Mouse (Mus musculus) testis, adult 2 months (tissue): ENCODE data around the gene Zbtb17. TPM values are rescaled to one million over a fixed set of nuclear protein-coding genes. Genes with fewer than 3 reads are reported as not detected.

Experiments used
- H3K27ac ChIP-seq: fragments of 200-500 bp; 2 replicates; pipeline ENCODE4 v1.5.1; 2012; ENCODE audit warnings: low read depth, low read length; ENCODE audit not compliant: control insufficient read depth, insufficient read depth
- H3K27me3 ChIP-seq: fragments of 200-500 bp; 2 replicates; pipeline ENCODE4 v1.6.1; 2012; ENCODE audit warnings: mild to moderate bottlenecking, low read length, moderate library complexity; ENCODE audit not compliant: control insufficient read depth, insufficient read depth
- H3K36me3 ChIP-seq: fragments of 200-500 bp; 2 replicates; pipeline ENCODE4 v1.6.1; 2012; ENCODE audit warnings: mild to moderate bottlenecking, low read length; ENCODE audit not compliant: control insufficient read depth, insufficient read depth
- H3K4me1 ChIP-seq: fragments of 200-500 bp; 2 replicates; pipeline ENCODE4 v1.6.1; 2012; ENCODE audit warnings: low read length; ENCODE audit not compliant: control insufficient read depth, insufficient read depth
- H3K4me3 ChIP-seq: fragments of 200-500 bp; 2 replicates; pipeline ENCODE4 v1.5.1; 2012; ENCODE audit warnings: low read depth, mild to moderate bottlenecking, low read length, moderate library complexity, mixed read lengths; ENCODE audit not compliant: control insufficient read depth
- CTCF ChIP-seq: fragments of 200-500 bp; IDR thresholded peaks from 2 replicates; pipeline ENCODE4 v1.5.1; 2012; ENCODE audit warnings: low read depth, mild to moderate bottlenecking, inconsistent platforms, low read length, moderate library complexity; ENCODE audit not compliant: control insufficient read depth, insufficient read depth, insufficient replicate concordance
- POLR2A ChIP-seq: fragments of 200-500 bp; IDR thresholded peaks from 2 replicates; pipeline ENCODE4 v1.6.1; 2012; ENCODE audit warnings: low read depth, mild to moderate bottlenecking, inconsistent platforms, low read length, moderate library complexity; ENCODE audit not compliant: control insufficient read depth
- polyA plus RNA-seq: library from polyadenylated mRNA; depleted of rRNA; stranded (reverse); fragments of >200 nt; gene quantifications from 2 replicates; pipeline ENCODE4 v1.2.3, GENCODE M21; 2012

The Zbtb17 gene
- polyA plus RNA-seq, 1 experiment: 24.6 TPM

DNA sequence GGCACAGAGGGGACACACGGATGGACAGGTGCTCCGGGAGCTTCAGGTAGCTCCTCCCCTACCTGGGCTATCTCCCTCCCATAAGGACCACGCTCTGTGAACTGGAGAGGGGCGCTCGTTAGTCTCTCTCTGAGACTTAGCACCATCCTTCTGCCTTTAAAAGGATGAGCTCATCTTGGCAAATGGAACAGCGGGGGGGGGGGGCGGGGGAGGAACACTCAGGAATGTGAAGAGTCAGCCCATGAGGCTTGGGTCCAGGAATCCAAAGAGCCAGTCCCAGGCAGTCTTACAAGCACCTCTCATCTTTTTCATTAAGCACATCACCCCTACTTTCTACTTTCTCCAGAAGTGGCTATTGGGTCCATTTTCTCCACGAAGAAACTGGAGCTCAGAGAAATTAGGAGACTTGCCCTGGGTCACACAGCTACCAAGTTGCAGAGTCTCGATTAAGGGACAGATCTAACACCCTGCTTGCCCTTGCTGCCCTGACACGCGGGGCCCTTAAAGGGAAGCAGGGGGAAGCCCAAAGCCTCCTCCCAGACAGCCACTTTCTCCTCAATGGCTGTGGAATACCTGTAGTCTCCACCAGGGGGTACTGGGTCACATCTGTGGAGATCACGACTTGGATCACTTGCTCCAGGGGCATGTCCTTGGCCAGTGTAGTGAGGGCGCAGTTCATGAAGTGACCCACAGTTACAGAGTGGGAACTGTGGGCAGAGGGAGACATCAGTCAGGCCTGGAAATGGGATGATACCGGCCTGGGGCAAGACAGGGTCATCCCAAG, 37.7 kb upstream of the Zbtb17 start:
- Histone ChIP-seq H3K27me3 (no peaks in the 10 kb centered on the region), H3K27ac (no peak overlapping the region)

DNA sequence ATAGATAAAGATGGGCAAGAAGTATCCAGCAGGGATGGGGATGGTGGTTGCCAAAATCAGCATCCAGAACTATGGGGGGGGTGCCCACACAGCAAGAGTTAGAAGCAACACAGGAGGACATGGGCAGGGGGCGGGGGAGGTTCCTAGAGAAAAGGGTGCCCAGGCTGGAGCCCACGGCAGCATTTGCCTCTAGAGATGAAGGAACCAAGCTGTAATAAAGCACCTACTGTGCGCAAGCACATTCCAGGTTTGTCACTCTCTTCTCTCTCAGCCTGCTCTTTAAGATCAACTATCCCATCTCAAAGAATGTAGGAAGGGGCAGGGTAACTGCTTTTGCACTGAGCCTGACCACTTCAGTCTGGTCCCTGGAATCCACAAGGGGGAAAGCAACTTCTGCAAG, 35.9 kb upstream of the Zbtb17 start:
- Histone ChIP-seq H3K27me3 (no peaks in the 10 kb centered on the region), H3K27ac (no peak overlapping the region), H3K4me3 (no peak overlapping the region), H3K4me1 (peaks cover 9% of the 10 kb centered on the region), H3K36me3 (no peaks in the 10 kb centered on the region)
- no peak for TF ChIP-seq CTCF
- no peak for TF ChIP-seq POLR2A

More for the DNA sequence above, 37.7 kb upstream of the Zbtb17 start:
- TF ChIP-seq CTCF (peak; percentile 39; the same call in 1 of the 2 replicates), POLR2A (no peak)
- Histone ChIP-seq H3K4me3 (no peak overlapping the region), H3K4me1 (peaks cover 5% of the 10 kb centered on the region; the same call in 1 of the 2 replicates), H3K36me3 (no peaks in the 10 kb centered on the region)

DNA sequence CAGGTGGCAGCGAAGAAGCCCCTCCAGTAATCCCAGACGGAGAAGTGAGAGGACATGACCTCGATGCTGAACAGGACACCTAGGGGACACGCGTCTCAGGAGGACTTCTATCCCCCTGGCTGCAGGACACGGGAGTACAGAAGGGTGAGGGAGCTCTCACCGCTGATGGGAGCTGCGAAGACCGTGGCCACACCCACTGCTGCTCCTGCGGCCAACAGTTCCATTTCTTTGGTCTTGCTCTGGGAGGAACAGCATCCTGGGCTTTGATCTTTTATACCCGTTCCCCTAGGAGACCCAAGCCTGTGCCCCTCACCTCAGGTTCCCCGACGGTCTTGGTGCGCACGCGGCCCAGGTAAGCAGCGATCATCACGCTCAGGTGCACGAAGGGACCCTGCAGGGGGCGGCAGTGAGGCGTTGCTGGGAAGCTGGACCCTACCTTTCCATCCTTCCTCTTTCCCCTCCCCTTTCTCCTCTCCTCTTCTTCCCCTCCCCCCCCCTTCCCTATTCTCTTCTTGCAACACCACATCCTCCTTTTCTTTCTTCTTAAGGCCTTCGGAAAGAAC, 32.9 kb upstream of the Zbtb17 start:
- Histone ChIP-seq H3K27me3 (no peaks in the 10 kb centered on the region), H3K36me3 (no peaks in the 10 kb centered on the region), H3K4me1 (peaks cover 12% of the 10 kb centered on the region), H3K4me3 (no peak overlapping the region), H3K27ac (no peak overlapping the region)
- TF ChIP-seq CTCF (peak; percentile 57; the same call in 1 of the 2 replicates), POLR2A (no peak)

DNA sequence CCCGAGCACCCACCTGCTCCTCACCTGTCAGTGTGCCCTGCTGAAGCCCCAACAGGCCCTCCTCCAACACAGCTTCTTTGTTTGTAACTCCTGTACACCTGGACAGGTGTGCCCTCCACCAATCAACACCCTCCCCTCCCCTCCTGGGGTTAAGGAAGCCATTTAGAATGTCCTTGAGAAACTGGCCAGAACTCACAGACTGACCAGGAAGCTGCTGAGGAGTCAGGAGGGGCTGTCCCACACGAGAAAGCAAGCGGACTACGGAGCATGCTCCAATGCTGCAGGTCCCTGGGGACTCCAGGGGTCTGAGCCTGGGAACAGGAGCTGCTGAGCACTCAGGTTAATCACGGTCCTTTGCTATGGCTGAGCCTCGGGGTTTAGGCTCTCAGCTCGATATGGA, 28.5 kb upstream of the Zbtb17 start, which contains the start of gene Clcnkb:
TSS of gene Clcnkb (minus strand) at position 91 of the 400 bp plus-strand sequence.
- H3K4me1 ChIP-seq: peaks cover 19% of the 10 kb centered on the region
- H3K27ac ChIP-seq: no peak within 1 kb of the TSS
- no peak within 1 kb of the TSS for H3K4me3 ChIP-seq
- TF ChIP-seq CTCF: no peak
- no peak for TF ChIP-seq POLR2A
- H3K27me3 ChIP-seq: no peaks in the 10 kb centered on the region
- no peaks in the 10 kb centered on the region for H3K36me3 ChIP-seq

DNA sequence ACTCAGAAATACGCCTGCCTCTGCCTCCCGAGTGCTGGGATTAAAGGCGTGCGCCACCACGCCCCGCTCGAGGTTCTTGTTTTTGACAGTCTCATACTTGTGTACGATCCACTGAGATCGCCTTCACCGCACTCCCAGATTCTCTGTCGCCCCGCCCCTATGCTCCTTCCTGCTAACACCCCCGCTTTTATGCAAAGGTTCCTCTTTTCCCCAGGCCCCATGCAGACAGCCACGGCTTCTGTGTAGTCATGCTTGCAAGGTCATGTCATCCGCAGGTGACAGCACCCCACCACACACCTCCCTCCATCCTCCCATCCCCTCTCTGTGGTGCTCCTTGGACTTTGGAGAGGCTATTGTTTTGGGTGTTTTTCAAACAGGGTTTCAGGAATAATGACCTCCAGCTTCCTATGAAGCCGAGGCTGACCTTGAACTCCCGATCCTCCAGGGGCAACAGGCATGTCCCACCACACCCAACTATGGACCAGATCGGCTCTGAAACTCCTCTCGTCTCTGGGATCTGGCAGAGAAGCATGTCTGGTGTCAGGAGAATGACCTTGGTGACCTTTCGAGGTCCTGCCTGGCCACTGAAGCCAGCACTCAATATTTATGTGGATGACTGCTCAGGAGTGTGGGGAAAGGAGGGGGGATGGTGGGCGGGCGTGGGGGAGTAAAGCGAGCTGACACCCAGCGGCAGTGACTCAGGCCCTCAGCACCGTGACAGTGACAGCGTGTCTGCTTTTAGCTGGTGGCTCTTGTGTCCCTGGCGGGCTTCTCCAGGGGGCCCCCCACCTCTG, 24.9 kb upstream of the Zbtb17 start:
- no peaks in the 10 kb centered on the region for H3K36me3 ChIP-seq
- no peaks in the 10 kb centered on the region for H3K27me3 ChIP-seq
- H3K4me1 ChIP-seq: peaks cover 26% of the 10 kb centered on the region
- no peak for TF ChIP-seq POLR2A
- TF ChIP-seq CTCF: no peak
- H3K27ac ChIP-seq: no peak overlapping the region
- H3K4me3 ChIP-seq: no peak overlapping the region

DNA sequence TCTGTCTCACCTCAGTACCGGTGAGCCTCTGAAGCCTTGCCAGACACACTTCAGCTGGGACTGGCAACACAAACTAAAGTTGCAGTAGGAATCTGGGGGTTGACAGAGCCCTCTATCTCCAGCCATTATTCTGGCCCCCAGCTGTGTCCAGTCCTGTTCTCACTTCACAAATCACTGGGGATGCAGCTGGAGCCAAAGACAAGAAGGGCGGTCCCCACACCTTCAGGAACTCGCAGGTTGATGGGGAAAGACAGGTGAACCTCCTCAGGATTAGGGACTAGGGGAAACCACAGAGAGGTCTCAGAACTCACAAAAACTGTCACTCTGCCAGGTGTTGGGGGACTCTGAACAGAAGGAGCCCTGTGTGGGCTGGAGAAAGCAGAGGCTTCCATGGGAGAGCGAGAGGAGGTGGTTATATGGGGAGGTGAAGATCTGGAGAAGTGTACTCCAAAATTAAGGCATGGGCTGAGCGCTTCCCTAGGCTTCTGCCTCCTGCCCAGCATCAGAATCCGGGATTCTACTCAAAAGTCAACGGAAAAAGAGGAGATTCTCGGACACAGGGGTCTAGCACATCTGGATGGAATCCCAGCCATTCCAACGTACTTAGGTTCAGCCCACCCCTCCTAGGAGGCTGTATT, 24.1 kb upstream of the Zbtb17 start, which contains the start of gene Hspb7:
TSS of gene Hspb7 (plus strand) at position 588 of the 638 bp plus-strand sequence.
- Histone ChIP-seq H3K27me3 (no peaks in the 10 kb centered on the region), H3K36me3 (no peaks in the 10 kb centered on the region), H3K4me1 (peaks cover 29% of the 10 kb centered on the region), H3K27ac (0 out of 2 replicates have a peak within 1 kb of the TSS, but pooled peaks have one; percentile 2), H3K4me3 (peak within 1 kb of the TSS; percentile 71)
- TF ChIP-seq POLR2A (no peak), CTCF (no peak)

DNA sequence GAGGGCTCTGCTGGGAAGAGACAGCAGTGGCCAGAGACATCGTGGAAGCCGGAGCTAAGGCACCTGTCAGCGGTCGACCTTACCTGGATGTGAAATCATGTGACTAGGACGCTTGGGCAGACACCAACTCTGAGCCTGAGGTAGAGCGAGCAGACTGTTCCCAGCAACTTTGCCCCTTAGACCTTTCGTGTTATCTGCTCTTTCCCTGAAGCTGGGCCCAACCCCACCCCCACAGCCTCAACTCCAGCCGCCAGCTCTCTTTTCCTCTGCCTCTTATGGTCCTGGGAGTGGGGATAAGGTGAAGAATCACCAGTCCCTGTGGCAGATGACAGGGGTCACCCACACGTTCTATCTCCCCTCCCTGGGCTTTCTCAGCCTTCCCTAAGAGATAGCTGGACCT, 23.6 kb upstream of the Zbtb17 start:
- TF ChIP-seq POLR2A: no peak
- TF ChIP-seq CTCF: no peak

More for the DNA sequence above, 23.6 kb upstream of the Zbtb17 start:
- H3K4me3 ChIP-seq: peak overlapping the region; percentile 71
- H3K27me3 ChIP-seq: no peaks in the 10 kb centered on the region
- H3K4me1 ChIP-seq: peaks cover 34% of the 10 kb centered on the region
- no peak overlapping the region for H3K27ac ChIP-seq
- H3K36me3 ChIP-seq: no peaks in the 10 kb centered on the region
